Mouse (Mus musculus) midbrain, embryonic 12.5 days (tissue): ENCODE data around the gene Ice2. TPM values are rescaled to one million over a fixed set of nuclear protein-coding genes. Genes with fewer than 3 reads are reported as not detected.

Experiments
- ATAC-seq: fragments of 200-750 bp; cut with Nextera tagmentation; 2 replicates; pipeline ENCODE4 v1.8.0; 2017; ENCODE audit warnings: low read depth, moderate TSS enrichment, moderate library complexity; ENCODE audit not compliant: low FRiP score
- H3K27ac ChIP-seq: fragments of 300-500 bp; sonication (generic); replicated peaks from 2 replicates; pipeline ENCODE4 v1.5.1; 2016; ENCODE audit warnings: mild to moderate bottlenecking
- H3K27me3 ChIP-seq: fragments of 300-500 bp; sonication (generic); 2 replicates; pipeline ENCODE4 v1.6.1; 2016; ENCODE audit warnings: mild to moderate bottlenecking
- H3K36me3 ChIP-seq: fragments of 300-500 bp; sonication (generic); 2 replicates; pipeline ENCODE4 v1.6.1; 2016
- H3K4me1 ChIP-seq: fragments of 300-500 bp; sonication (generic); 2 replicates; pipeline ENCODE4 v1.6.1; 2016
- H3K4me2 ChIP-seq: fragments of 300-500 bp; sonication (generic); replicated peaks from 2 replicates; pipeline ENCODE4 v1.6.1; 2016; ENCODE audit warnings: mild to moderate bottlenecking, moderate library complexity
- H3K4me3 ChIP-seq: fragments of 300-500 bp; sonication (generic); 2 replicates; pipeline ENCODE4 v1.5.1; 2016; ENCODE audit warnings: mild to moderate bottlenecking
- H3K9ac ChIP-seq: fragments of 300-500 bp; sonication (generic); replicated peaks from 2 replicates; pipeline ENCODE4 v1.6.1; 2016; ENCODE audit warnings: mild to moderate bottlenecking, moderate library complexity
- H3K9me3 ChIP-seq: fragments of 300-500 bp; sonication (generic); 2 replicates; pipeline ENCODE4 v1.6.1; 2016; ENCODE audit warnings: mild to moderate bottlenecking
- WGBS: fragments of 180-500 bp; shearing (Covaris S2); methylation state at CpG from one replicate; pipeline ENCODE4 v1.1.7; 2016; 5-methylcytosine and 5-hydroxymethylcytosine counted together
- polyA plus RNA-seq: library from polyadenylated mRNA; unstranded; fragments of >200 nt; fragmentation: Nextera tagmentation; extraction: Ambion mirVana; gene quantifications from 2 replicates; pipeline ENCODE4 v1.2.1, GENCODE M21; 2016

The Ice2 gene
- polyA plus RNA-seq, 1 experiment from 2014 or later: 18.5 TPM

DNA sequence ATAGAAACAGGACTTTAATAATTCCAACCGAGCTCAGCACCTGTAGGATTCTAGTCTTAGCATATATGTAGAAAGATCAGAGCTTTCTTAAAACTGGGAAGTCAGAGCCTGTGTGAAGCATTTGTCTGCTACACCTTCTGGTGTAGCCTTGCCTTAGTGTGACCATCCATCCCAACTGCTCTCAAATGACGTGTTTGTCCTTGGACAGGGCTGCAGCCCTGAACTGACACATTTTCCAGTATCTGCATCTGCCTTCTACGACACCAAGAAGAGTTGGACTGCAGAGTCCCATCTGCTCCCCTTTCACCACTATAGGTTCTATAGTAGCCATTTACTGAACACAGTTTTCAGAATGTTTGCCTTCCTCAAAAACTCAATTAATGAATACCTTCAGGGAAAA, 32.8 kb downstream of the Ice2 start:
- no peaks in the 10 kb centered on the region for H3K9me3 ChIP-seq
- no peak overlapping the region for H3K4me2 ChIP-seq
- no peak overlapping the region for H3K4me3 ChIP-seq
- peaks cover 18% of the 10 kb centered on the region for H3K4me1 ChIP-seq
- H3K9ac ChIP-seq: no peak overlapping the region
- no peak for ATAC-seq
- 93% methylated on average over 3 of the region's 3 CpGs for WGBS
- H3K27ac ChIP-seq: no peak overlapping the region
- H3K27me3 ChIP-seq: no peaks in the 10 kb centered on the region
- H3K36me3 ChIP-seq: peaks cover 40% of the 10 kb centered on the region

DNA sequence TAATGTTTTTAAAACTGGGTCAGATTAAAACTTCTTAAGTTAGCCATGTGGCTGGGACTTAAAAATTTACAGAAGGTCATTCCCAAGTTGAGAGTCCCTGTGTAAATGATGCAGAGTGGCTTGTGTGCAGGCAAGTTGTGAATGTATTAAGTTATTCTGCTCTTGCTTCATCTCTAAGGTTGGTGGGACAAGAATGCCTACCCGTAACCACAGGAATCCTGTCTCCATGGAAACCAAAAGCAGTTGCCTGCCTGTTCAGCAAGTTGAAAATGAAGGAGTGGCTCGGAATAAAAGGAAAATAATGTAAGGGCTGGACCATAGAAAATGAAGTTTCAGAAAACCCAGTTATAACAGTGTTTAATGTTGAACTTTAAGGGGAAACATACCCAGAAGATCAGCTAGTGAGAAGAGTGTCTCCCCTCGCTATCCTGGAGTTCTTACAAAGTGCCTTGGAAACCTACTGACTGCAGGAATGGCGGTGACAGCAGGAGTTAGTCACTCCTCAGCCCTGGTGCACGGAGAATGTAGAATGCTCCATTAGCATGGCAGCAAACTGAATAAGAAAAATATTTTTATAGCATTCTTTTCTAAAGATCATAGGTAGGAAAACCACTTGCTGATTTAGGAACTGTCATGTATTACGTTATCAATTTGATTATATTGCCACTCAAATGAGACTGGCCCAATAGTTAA, 34.3 kb downstream of the Ice2 start:
- Histone ChIP-seq H3K9ac (no peak overlapping the region), H3K4me3 (no peak overlapping the region), H3K27ac (peak overlapping the region; percentile 58), H3K4me2 (peak overlapping the region; percentile 18; the same call in 1 of the 2 replicates), H3K36me3 (peaks cover 27% of the 10 kb centered on the region), H3K9me3 (no peaks in the 10 kb centered on the region), H3K4me1 (peaks cover 18% of the 10 kb centered on the region), H3K27me3 (no peaks in the 10 kb centered on the region)
- 21% methylated on average over 6 of the region's 6 CpGs for WGBS
- ATAC-seq: no peak

DNA sequence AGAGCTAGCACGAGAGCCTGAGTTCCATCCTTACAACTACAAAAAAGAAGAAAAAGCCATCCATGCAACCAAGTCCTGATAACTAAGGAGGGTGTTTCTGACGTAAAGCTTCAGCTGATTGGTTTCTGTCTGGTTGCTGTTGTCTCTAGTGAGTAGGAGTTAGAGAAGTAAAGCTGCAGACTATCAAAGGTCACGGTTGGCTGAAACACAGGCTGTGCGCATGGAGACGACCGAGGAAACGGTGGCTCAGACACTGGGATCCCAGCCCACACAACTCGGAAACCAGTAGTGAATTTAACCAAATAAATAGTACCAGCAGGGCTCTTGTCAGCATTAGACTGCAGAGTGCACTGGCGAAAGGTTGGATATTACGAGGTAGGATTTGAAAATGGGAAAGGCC, 37.5 kb downstream of the Ice2 start:
- no peak overlapping the region for H3K4me3 ChIP-seq
- no peak for ATAC-seq
- H3K27me3 ChIP-seq: no peaks in the 10 kb centered on the region
- WGBS: 73% methylated on average over 10 of the region's 10 CpGs
- H3K4me2 ChIP-seq: no peak overlapping the region
- H3K9ac ChIP-seq: no peak overlapping the region
- no peaks in the 10 kb centered on the region for H3K9me3 ChIP-seq
- H3K4me1 ChIP-seq: peaks cover 21% of the 10 kb centered on the region
- no peak overlapping the region for H3K27ac ChIP-seq
- H3K36me3 ChIP-seq: peaks cover 6% of the 10 kb centered on the region; the same call in 1 of the 2 replicates

DNA sequence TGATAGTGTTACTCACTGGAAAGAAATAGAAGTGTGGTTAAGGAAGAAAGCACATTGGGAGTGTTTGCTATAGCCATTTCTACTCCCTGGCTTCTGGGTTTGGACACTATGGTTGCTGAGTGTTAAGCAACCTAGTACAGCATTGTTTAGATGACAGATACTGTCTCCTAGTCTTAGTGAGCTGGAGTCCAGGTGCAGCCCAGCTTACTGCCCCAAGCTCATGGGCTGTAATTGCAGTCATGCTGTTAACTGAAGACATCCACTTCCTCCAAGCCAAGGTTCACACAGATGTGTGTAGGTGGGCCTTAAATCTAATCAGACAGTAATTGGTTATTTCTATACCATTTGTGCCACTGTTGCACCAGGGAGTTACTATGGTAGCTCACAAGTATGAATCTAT, 38.0 kb downstream of the Ice2 start:
- Histone ChIP-seq H3K27ac (no peak overlapping the region), H3K9me3 (no peaks in the 10 kb centered on the region), H3K4me2 (no peak overlapping the region), H3K36me3 (0 out of 2 replicates have a peak, but pooled peaks cover 2% of the 10 kb centered on the region), H3K27me3 (no peaks in the 10 kb centered on the region), H3K4me1 (peaks cover 20% of the 10 kb centered on the region), H3K4me3 (no peak overlapping the region), H3K9ac (no peak overlapping the region)
- no peak for ATAC-seq

DNA sequence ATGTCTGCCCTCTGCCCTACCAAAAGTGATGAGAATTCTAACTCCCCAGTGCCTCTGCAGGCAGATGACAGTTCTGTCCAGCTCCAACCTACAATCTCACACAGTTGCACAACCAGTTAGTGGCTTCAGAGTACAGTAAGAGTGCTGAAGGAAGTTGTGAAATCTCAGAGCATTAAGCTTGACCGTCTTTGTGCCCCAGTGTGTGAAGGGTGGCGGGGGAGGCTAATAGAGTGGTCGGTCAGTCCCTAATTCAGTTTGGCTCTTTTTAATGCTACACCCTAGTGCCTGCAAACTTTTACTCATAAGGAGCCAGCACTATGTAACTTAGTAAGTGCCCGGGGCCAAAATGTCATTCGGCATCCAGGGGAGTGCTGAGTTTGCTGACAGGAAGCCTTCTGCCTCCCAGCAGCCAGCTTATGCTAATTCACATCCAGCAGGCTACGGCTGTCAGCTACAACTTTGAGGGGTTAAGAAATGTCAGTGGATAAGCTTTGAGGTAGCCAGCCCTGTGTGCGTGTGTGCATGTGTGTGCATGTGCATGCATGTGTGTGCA, 42.2 kb downstream of the Ice2 start:
- Histone ChIP-seq H3K4me3 (no peak overlapping the region), H3K9me3 (no peaks in the 10 kb centered on the region), H3K4me1 (peaks cover 4% of the 10 kb centered on the region; the same call in 1 of the 2 replicates), H3K27me3 (no peaks in the 10 kb centered on the region), H3K9ac (no peak overlapping the region), H3K4me2 (no peak overlapping the region), H3K36me3 (no peaks in the 10 kb centered on the region), H3K27ac (0 out of 2 replicates have a peak overlapping the region, but pooled peaks have one; percentile 11)
- 0 out of 2 replicates have a peak, but pooled peaks have one; percentile 52 for ATAC-seq
- 18% methylated on average over 7 of the region's 7 CpGs for WGBS

DNA sequence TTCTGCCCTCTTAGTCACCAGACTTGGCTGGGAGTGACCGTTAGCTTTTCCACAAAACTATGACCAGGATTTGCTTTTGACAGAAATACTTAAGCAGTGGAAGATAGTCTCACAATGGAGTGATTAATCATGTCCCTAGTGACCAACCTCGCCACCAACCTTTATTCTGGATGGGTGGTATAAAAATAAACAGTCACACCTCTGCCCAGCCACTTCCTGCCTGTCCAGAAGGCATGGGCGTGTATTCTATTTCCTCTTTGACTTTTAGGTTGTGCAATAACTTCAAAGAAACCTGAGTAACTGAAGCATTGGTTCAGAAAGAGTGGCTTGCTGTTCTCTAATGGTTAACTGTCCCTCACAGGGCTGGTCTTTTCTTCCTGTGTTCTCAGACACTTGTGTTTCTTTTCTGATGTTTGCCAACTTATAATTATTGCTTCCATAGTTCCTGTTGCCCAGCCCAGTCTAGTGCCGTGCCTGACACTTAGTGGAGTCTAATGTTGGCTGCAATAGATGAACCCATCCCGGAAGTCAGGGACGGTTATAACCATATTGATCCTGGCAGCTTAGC, 44.8 kb downstream of the Ice2 start:
- Histone ChIP-seq H3K4me1 (peaks cover 4% of the 10 kb centered on the region; the same call in 1 of the 2 replicates), H3K4me3 (no peak overlapping the region), H3K27me3 (no peaks in the 10 kb centered on the region), H3K9me3 (no peaks in the 10 kb centered on the region), H3K4me2 (no peak overlapping the region), H3K9ac (no peak overlapping the region), H3K36me3 (no peaks in the 10 kb centered on the region), H3K27ac (no peak overlapping the region)
- no peak for ATAC-seq
- WGBS: 82% methylated on average over 6 of the region's 6 CpGs

DNA sequence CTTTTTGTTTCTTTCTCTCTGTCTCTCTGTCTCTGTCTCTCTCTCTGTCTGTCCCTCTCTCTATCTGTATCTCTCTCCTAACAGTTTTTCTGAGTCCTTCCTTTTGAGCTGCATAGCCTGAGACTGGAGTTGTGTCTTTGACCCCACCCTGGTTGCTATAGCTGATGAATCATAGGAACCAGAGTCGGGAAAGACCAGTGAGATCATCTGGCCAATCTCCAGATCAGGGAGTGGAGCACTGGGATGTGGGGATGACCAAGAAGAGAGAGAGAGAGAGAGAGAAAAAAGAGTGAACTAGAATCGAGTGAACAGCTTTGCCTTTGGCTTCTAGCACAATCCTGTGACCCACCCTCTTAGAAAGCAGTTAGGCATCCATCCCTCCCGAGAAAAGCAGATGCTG, 45.5 kb downstream of the Ice2 start:
- Histone ChIP-seq H3K4me2 (no peak overlapping the region), H3K36me3 (no peaks in the 10 kb centered on the region), H3K27ac (no peak overlapping the region), H3K27me3 (no peaks in the 10 kb centered on the region), H3K4me1 (peaks cover 4% of the 10 kb centered on the region; the same call in 1 of the 2 replicates), H3K4me3 (no peak overlapping the region), H3K9me3 (no peaks in the 10 kb centered on the region), H3K9ac (no peak overlapping the region)
- no peak for ATAC-seq
- WGBS: 64% methylated on average over 3 of the region's 3 CpGs

DNA sequence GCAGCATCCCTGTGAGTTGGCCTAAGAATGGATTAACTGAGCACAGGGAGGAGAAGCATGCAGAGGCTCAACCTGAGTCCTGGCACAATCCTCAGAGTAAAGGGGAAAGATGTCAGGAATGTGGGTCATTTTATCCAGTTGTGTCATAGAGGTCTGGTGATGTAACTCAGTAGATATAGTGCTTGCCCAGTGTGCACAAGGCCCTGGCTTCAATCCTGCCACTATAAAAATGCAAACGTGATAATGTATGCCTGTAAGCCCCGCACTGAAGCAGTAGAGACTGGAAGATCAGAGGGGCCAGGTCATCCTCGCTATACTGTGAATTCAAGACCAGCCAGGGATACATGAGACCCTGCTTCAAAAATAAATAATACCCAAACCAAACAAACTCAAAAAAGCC, 51.1 kb downstream of the Ice2 start:
- no peak overlapping the region for H3K4me2 ChIP-seq
- H3K27me3 ChIP-seq: peaks cover 18% of the 10 kb centered on the region
- no peak overlapping the region for H3K4me3 ChIP-seq
- no peak overlapping the region for H3K27ac ChIP-seq
- 64% methylated on average over 3 of the region's 3 CpGs for WGBS
- no peak for ATAC-seq
- peaks cover 8% of the 10 kb centered on the region for H3K4me1 ChIP-seq
- no peaks in the 10 kb centered on the region for H3K9me3 ChIP-seq
- no peak overlapping the region for H3K9ac ChIP-seq
- H3K36me3 ChIP-seq: no peaks in the 10 kb centered on the region

DNA sequence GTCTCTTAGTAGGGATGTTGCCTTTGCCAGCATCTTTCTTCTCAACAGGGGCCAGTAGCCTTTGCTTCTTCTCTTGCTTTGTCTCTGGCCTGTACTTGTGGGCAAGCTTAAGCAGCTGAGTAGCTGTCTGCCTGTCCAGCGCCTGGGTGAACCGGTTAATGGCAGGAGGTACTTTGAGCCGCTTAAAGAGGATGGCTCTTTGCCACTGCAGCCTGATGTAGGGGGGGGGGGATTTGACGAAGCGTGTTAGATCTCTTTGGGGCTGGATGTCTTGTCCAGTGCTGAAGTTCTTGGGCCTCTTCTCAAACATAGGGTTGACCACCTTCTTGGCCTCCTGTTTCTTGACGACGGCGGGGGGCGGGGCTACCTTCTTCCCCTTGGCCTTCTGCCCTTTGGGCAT, 52.9 kb downstream of the Ice2 start:
- Histone ChIP-seq H3K4me1 (peaks cover 18% of the 10 kb centered on the region), H3K9ac (no peak overlapping the region), H3K27me3 (peaks cover 35% of the 10 kb centered on the region), H3K4me2 (no peak overlapping the region), H3K36me3 (no peaks in the 10 kb centered on the region), H3K4me3 (no peak overlapping the region), H3K9me3 (no peaks in the 10 kb centered on the region), H3K27ac (no peak overlapping the region)
- no peak for ATAC-seq
- 90% methylated on average over 9 of the region's 9 CpGs for WGBS

DNA sequence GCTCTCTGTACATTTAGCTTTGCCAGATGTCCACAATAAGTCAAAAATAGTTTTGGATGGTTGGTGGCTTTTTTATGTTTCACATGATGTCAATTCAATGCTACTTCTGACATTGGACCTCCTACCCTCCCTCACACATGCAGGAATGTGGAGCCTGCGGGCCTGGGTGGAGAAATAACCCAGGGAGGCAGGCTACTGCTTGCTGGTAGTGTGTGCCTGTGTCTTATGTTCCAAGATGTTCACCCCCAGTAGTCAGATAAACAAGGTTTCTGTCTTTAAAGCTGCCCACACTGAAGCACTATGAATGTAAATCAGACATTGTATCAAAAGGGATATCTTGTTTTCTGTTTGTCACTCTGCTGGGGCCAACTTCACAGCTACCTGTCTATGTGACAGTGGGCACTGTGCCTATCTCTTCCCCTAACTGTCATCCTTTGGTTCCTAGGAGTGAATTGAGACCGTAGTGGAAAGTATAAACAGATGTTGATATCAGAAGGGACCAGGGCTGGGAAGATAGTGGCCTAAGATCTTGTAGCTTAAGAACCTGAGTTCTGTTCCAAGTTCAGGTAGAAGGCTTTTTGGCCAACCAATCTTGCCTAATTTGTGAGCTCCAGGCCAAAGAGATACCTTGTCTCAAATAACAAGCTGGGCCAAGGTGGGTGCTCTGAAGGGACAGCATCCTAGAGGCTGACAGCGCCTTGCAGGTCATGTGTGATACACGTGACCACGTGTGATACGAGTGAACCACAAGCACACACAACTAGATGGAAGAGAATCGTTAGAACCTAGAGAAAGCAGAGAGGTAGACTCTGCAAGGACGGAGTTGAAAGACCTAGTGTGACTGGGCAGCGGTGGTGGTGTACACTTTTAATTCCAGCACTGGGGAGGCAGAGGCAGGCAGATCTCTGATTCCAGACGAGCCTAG, 54.4 kb downstream of the Ice2 start:
- no peak overlapping the region for H3K4me2 ChIP-seq
- ATAC-seq: no peak
- peaks cover 45% of the 10 kb centered on the region for H3K27me3 ChIP-seq
- H3K9ac ChIP-seq: no peak overlapping the region
- peaks cover 18% of the 10 kb centered on the region for H3K4me1 ChIP-seq
- H3K27ac ChIP-seq: no peak overlapping the region
- H3K4me3 ChIP-seq: no peak overlapping the region
- H3K9me3 ChIP-seq: no peaks in the 10 kb centered on the region
- 92% methylated on average over 10 of the region's 10 CpGs for WGBS
- no peaks in the 10 kb centered on the region for H3K36me3 ChIP-seq

DNA sequence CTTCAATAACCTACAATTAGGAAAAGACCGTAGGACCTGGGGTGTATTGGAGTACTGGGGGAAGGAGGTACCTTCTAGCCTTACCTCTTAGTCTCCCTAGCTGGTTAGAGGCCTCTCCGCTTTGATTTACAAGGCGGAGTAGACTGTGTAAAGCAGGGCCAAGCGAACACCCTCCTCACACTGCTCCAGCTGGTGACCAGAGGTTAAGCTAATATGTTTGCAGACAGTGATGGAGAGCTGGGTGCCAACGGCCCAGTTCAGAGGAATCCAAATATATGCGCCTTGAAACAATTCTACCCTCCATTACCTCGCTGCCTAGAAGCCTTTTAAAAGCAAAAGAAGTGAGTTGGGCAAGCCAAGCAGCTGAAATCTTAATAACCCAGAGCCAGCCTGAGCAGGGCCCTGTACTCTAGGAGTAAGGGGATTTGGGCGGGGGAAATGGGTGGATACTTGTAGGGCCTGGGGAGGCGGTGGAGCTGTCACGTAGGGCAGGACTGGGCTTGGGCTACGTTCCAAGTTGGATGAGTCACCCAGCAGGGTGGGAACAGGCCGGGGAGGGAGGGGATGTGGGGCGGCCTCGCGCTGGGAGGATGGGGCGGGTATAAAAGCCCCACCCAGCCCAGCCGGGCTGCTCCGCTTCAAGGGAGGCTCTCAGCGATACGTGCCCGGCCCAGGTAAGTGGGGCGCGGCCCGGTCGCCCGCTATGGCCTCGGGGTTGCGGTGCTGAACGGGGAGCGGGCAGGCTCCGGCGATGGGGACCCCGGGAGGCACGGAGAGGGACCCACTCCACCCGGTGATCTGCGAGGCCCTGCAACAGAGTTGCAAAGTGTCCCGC, 55.6 kb downstream of the Ice2 start, which contains the start of gene Anxa2:
Anxa2 (plus strand) TSS at position 555 of the 835 bp plus-strand sequence.
- Histone ChIP-seq H3K27ac (no peak within 1 kb of the TSS), H3K27me3 (peaks cover 48% of the 10 kb centered on the region), H3K4me2 (peak within 1 kb of the TSS; percentile 58), H3K9ac (peak within 1 kb of the TSS; percentile 49), H3K36me3 (no peaks in the 10 kb centered on the region), H3K4me3 (peak within 1 kb of the TSS; percentile 41), H3K9me3 (no peaks in the 10 kb centered on the region), H3K4me1 (peaks cover 18% of the 10 kb centered on the region)
- WGBS: 10% methylated on average over 37 of the region's 37 CpGs
- ATAC-seq: peak; percentile 76
